Mouse (Mus musculus): ENCODE measurements around the gene Nf2. TPM values are rescaled to one million over a fixed set of nuclear protein-coding genes. Genes with fewer than 3 reads are reported as not detected.

Nf2 gene
- polyA plus RNA-seq, 1 experiment from 2014 or later = 73.3 TPM

DNA sequence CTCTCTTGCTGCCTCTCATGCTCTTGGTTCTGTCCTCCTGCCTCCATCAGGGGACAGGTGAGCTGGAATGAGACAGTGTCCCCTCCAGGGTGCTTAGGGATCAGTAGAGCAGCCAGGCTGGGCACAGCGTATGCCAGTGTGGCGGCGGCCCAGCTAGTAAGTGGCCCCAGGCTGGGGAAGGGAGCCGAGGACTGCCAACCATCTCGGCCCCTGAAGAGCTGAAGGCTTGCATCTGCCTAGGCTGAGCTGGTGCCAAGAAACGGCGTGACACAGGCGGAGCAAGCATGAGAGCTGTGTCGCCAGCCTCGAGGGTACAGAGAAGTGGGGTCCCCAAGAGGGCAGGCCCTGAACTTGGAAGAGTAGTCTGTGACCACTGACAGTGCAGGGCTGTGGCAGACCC, 111.7 kb downstream of the Nf2 start:
- Histone ChIP-seq H3K27me3 (peaks cover 15% of the 10 kb centered on the region), H3K27ac (no peak overlapping the region), H3K9me3 (no peaks in the 10 kb centered on the region), H3K4me1 (no peaks in the 10 kb centered on the region), H3K4me3 (no peak overlapping the region), H3K4me2 (replicated peaks) (no peak overlapping the region), H3K9ac (no peak overlapping the region), H3K36me3 (0 out of 2 replicates have a peak, but pooled peaks cover 5% of the 10 kb centered on the region)
- ATAC-seq (ENCODE audit: insufficient number of reproducible peaks, insufficient read depth, low FRiP score, low TSS enrichment) = no peak
- 75% methylated on average over 10 of the region's 10 CpGs for WGBS

DNA sequence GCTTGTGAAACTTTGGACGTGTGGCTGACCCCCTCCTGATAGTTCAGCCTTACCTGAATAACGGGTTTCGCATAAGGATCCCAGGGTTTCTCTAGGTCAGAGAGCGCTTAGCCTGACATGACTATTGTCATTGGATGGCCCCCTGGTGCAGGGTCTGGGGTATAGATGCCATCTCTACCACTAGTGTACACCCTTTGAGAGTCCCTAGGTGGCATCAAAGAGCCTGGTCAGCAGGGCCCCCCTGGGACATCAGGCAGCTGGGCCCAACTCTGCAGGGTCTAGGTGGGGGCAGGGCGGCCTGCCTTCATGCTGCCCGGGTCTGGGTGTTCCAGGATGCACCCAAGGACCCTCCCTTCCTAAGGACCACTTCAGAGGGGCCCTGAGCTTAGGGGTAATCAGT, 113.0 kb downstream of the Nf2 start:
- Histone ChIP-seq H3K4me1 (no peaks in the 10 kb centered on the region), H3K27ac (no peak overlapping the region), H3K27me3 (peaks cover 8% of the 10 kb centered on the region; the same call in 1 of the 2 replicates), H3K4me2 (replicated peaks) (no peak overlapping the region), H3K9me3 (no peaks in the 10 kb centered on the region), H3K4me3 (no peak overlapping the region), H3K36me3 (0 out of 2 replicates have a peak, but pooled peaks cover 7% of the 10 kb centered on the region), H3K9ac (no peak overlapping the region)
- 36% methylated on average over 6 of the region's 6 CpGs for WGBS
- no peak for ATAC-seq (ENCODE audit: insufficient number of reproducible peaks, insufficient read depth, low FRiP score, low TSS enrichment)

DNA sequence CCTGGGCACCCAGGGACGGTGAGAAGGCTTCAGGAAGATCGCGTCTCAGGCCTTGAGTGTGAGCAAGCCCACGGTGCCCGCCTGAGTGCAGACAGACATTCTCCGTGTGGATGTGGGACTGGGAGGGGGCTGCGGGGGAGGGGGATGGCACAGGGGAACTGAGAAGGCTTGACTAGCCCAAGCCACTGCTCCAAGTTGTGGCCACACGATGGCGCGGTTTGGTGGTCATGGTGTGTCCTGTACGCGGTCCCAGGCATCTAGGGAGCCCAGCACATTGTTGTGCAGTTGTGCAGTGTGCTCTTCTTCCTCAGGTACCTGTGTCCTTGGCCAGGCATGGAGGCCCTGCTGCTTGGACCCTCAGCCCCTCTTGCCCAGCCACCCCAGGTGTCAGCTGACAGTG, 115.2 kb downstream of the Nf2 start:
- WGBS = 36% methylated on average over 12 of the region's 12 CpGs
- H3K4me1 ChIP-seq = peaks cover 8% of the 10 kb centered on the region; the same call in 1 of the 2 replicates
- no peak overlapping the region for H3K27ac ChIP-seq
- 0 out of 2 replicates have a peak, but pooled peaks cover 7% of the 10 kb centered on the region for H3K36me3 ChIP-seq
- H3K9me3 ChIP-seq = no peaks in the 10 kb centered on the region
- no peak overlapping the region for H3K4me3 ChIP-seq
- H3K4me2 ChIP-seq (replicated peaks) = no peak overlapping the region
- no peak overlapping the region for H3K9ac ChIP-seq
- peaks cover 5% of the 10 kb centered on the region; the same call in 1 of the 2 replicates for H3K27me3 ChIP-seq
- ATAC-seq (ENCODE audit: insufficient number of reproducible peaks, insufficient read depth, low FRiP score, low TSS enrichment) = no peak

DNA sequence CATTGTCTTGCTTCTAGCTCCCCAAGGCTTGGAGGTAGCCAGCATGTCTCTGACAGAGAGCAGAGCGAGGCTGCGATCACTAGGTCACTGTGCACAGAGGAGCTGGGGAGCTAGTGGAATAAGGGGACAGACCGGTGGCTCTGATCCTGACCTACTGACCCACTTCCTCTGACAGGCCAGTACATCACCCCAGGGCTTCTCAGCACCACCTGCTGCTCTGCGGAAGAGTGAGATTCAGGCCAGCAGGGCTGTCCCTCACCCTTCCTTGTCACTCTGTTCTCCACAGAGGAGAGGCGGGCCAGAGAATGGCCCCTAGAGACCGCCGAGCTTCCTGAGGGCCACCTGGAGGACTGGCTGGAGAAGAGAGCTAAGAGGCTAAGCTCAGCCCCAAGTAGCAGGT, 117.6 kb downstream of the Nf2 start:
- Histone ChIP-seq H3K27me3 (no peaks in the 10 kb centered on the region), H3K4me2 (replicated peaks) (no peak overlapping the region), H3K4me3 (no peak overlapping the region), H3K4me1 (peaks cover 8% of the 10 kb centered on the region; the same call in 1 of the 2 replicates), H3K27ac (no peak overlapping the region), H3K9me3 (no peaks in the 10 kb centered on the region), H3K36me3 (0 out of 2 replicates have a peak, but pooled peaks cover 3% of the 10 kb centered on the region), H3K9ac (no peak overlapping the region)
- ATAC-seq (ENCODE audit: insufficient number of reproducible peaks, insufficient read depth, low FRiP score, low TSS enrichment) = no peak
- 50% methylated on average over 7 of the region's 7 CpGs for WGBS

DNA sequence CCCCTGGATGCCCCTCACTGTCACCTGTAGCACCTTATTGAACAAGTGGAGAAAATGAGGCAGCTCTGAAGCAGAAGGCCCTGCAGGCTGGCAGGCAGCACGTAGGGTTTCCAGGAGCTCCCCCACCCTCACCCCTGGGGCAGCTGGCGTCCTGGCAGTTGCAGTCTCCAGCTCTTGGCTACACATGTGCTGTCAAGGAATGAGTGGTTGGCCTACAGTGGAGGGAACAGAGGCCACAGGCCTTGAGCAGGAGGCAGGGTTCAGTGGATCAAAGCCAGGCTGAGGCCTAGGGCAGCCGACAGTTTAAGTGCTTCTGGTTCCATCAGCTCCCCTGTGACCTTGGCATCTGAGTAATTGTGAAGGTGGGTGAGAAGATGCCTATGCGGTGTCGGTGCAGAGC, 118.4 kb downstream of the Nf2 start:
- Histone ChIP-seq H3K9me3 (no peaks in the 10 kb centered on the region), H3K27ac (no peak overlapping the region), H3K9ac (no peak overlapping the region), H3K4me3 (no peak overlapping the region), H3K4me2 (replicated peaks) (no peak overlapping the region), H3K36me3 (peaks cover 9% of the 10 kb centered on the region; the same call in 1 of the 2 replicates), H3K27me3 (no peaks in the 10 kb centered on the region), H3K4me1 (peaks cover 8% of the 10 kb centered on the region; the same call in 1 of the 2 replicates)
- WGBS = 72% methylated on average over 5 of the region's 5 CpGs
- no peak for ATAC-seq (ENCODE audit: insufficient number of reproducible peaks, insufficient read depth, low FRiP score, low TSS enrichment)

DNA sequence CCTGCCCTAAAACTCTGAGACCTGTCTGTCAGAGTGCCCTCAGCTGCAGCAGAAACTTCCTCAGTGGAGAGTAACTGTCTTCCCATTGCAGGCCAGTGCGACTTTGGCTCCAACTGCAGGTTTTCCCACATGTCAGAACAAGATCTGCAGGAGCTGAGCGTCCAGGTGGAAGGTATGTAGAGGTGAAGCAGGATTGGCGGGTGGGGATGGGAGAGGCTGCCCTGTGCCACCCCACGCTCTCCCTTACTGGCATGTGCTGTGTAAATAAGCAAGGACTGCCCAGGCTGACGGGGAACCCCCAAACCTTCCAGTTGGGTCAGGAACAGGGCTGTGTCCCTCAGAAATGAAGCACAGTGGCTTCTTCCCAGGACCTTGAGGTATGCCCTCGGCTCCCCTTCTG, 119.2 kb downstream of the Nf2 start:
- no peak for ATAC-seq (ENCODE audit: insufficient number of reproducible peaks, insufficient read depth, low FRiP score, low TSS enrichment)
- Histone ChIP-seq H3K27me3 (no peaks in the 10 kb centered on the region), H3K27ac (no peak overlapping the region), H3K4me3 (no peak overlapping the region), H3K9ac (no peak overlapping the region), H3K36me3 (peaks cover 9% of the 10 kb centered on the region; the same call in 1 of the 2 replicates), H3K4me1 (peaks cover 8% of the 10 kb centered on the region; the same call in 1 of the 2 replicates), H3K9me3 (no peaks in the 10 kb centered on the region), H3K4me2 (replicated peaks) (no peak overlapping the region)
- WGBS = 74% methylated on average over 6 of the region's 6 CpGs

DNA sequence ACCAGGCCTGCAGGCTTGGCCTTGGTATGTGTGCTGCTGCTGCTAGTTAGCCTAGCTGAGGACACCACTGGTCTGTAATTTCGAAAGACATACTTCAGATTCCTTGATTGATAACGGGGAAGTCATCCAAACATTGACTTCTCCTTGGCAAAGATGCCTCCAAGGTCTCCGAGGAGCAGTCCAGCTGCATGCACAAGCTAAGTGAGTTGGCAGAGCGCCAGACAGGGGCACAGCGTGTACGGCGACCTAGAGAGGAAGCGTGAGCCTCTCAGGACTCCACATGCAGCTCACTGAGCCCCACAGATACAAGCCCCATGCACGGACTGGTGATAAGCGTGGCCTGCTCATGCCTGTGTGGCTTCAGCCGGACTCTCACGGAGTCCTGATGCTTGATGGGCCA, 119.7 kb downstream of the Nf2 start:
- 65% methylated on average over 12 of the region's 12 CpGs for WGBS
- Histone ChIP-seq H3K27ac (no peak overlapping the region), H3K4me1 (peaks cover 8% of the 10 kb centered on the region; the same call in 1 of the 2 replicates), H3K4me3 (no peak overlapping the region), H3K9me3 (no peaks in the 10 kb centered on the region), H3K27me3 (no peaks in the 10 kb centered on the region), H3K36me3 (peaks cover 14% of the 10 kb centered on the region), H3K4me2 (replicated peaks) (no peak overlapping the region), H3K9ac (no peak overlapping the region)
- no peak for ATAC-seq (ENCODE audit: insufficient number of reproducible peaks, insufficient read depth, low FRiP score, low TSS enrichment)

DNA sequence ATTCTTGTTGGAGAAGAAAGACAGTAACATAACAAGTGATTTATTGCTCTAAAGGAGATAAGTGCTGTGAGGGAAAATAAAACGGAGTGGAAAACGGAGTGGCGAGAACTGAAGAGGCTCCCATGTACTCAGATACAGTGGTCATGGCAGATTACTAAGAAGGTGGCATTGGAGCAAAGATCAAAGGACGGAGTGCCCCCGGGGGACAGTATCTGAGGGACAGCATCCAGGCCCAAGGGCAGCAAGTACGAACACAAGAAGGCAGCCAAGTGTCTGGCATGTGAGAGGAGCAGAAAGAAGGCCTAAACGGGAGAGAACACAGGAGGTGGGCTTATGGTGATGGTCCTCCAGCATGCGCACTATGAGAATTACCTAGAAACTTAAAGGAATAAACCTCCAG, 127.6 kb downstream of the Nf2 start:
- no peaks in the 10 kb centered on the region for H3K27me3 ChIP-seq
- no peak overlapping the region for H3K4me2 ChIP-seq (replicated peaks)
- WGBS = 85% methylated on average over 8 of the region's 8 CpGs
- H3K36me3 ChIP-seq = peaks cover 33% of the 10 kb centered on the region
- no peaks in the 10 kb centered on the region for H3K9me3 ChIP-seq
- no peak for ATAC-seq (ENCODE audit: insufficient number of reproducible peaks, insufficient read depth, low FRiP score, low TSS enrichment)
- H3K9ac ChIP-seq = no peak overlapping the region
- no peak overlapping the region for H3K27ac ChIP-seq
- H3K4me1 ChIP-seq = 0 out of 2 replicates have a peak, but pooled peaks cover 8% of the 10 kb centered on the region
- H3K4me3 ChIP-seq = no peak overlapping the region

DNA sequence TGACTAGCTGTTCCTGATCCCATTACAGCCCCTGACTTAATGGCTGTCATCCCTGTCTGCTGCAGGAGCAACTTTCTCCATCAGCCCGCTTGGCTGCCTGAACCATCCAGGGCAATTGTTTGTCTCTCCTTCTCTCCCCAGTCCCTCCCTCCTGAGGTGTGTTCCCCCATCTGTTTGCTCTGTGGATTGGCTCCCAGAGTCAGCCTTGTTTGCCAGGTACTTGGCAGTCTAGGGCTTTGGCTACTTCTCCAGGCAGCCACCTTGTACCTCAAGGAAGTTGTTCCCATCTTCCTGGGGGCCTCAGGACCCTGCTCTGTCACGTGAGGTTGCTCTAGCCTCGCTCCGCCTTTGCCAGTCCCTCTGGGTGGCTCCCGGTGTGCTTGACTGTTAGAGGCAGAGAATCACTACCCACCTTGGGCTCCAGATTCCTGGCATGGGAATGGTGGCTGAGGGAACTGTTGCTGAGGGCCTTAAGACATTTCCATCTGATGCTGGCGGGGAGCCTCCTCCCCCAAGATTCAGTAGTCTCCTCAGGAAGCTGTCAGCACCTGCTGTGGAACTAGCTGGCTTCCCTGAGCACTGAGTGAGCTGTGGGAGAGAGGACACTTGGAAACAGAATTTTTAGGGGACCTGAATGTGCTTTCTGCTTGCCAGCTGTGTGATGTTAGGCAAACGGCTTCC, 128.3 kb downstream of the Nf2 start:
- WGBS = 54% methylated on average over 7 of the region's 7 CpGs
- no peak overlapping the region for H3K27ac ChIP-seq
- no peaks in the 10 kb centered on the region for H3K9me3 ChIP-seq
- H3K4me3 ChIP-seq = no peak overlapping the region
- H3K27me3 ChIP-seq = no peaks in the 10 kb centered on the region
- ATAC-seq (ENCODE audit: insufficient number of reproducible peaks, insufficient read depth, low FRiP score, low TSS enrichment) = no peak
- no peak overlapping the region for H3K9ac ChIP-seq
- H3K4me2 ChIP-seq (replicated peaks) = no peak overlapping the region
- 0 out of 2 replicates have a peak, but pooled peaks cover 8% of the 10 kb centered on the region for H3K4me1 ChIP-seq
- peaks cover 26% of the 10 kb centered on the region for H3K36me3 ChIP-seq

DNA sequence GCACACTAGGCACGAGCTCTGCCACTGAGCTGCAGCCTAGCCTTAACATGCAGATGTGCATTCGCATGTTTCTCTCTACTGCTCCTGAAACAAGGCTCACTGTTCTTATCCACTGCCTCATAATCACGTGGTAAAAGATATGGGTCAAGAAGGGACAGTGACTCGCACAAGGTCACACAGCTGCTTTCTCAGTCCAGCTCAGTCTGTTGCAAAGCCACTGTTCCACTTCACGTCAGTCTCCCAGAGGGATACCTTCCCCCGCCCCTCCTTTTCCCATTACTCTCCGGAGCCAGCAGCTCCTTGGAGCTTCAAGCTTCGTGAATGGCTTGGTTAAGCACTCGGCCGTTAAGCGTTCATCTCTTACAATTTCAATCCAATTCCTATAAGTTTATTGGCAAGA, 128.9 kb downstream of the Nf2 start:
- 70% methylated on average over 11 of the region's 11 CpGs for WGBS
- ATAC-seq (ENCODE audit: insufficient number of reproducible peaks, insufficient read depth, low FRiP score, low TSS enrichment) = no peak
- Histone ChIP-seq H3K9me3 (no peaks in the 10 kb centered on the region), H3K4me2 (replicated peaks) (no peak overlapping the region), H3K27me3 (no peaks in the 10 kb centered on the region), H3K4me3 (no peak overlapping the region), H3K27ac (no peak overlapping the region), H3K4me1 (0 out of 2 replicates have a peak, but pooled peaks cover 8% of the 10 kb centered on the region), H3K36me3 (peaks cover 26% of the 10 kb centered on the region), H3K9ac (no peak overlapping the region)

DNA sequence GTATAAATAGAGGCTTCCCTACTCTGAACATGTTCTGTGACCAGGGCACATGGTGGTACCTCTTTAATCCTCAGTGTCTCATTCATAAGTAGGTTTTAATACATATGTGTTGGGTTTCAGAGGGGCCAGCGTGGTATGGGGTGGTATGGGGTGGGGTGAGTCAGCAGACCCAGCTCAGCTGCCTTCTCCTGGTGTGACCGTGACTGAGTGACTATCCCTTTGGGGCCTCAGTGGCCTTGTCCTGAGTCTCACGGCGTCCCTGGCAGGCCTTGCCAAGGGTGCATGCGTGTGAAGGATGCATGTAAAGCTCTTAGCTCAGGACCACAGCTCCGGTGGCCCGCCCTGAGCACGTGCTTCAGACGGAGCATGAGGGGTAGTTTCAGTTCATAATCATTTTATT, 129.4 kb downstream of the Nf2 start:
- Histone ChIP-seq H3K27ac (no peak overlapping the region), H3K4me1 (0 out of 2 replicates have a peak, but pooled peaks cover 8% of the 10 kb centered on the region), H3K9ac (no peak overlapping the region), H3K9me3 (no peaks in the 10 kb centered on the region), H3K27me3 (no peaks in the 10 kb centered on the region), H3K4me2 (replicated peaks) (no peak overlapping the region), H3K36me3 (peaks cover 25% of the 10 kb centered on the region), H3K4me3 (no peak overlapping the region)
- WGBS = 94% methylated on average over 9 of the region's 9 CpGs
- ATAC-seq (ENCODE audit: insufficient number of reproducible peaks, insufficient read depth, low FRiP score, low TSS enrichment) = no peak

DNA sequence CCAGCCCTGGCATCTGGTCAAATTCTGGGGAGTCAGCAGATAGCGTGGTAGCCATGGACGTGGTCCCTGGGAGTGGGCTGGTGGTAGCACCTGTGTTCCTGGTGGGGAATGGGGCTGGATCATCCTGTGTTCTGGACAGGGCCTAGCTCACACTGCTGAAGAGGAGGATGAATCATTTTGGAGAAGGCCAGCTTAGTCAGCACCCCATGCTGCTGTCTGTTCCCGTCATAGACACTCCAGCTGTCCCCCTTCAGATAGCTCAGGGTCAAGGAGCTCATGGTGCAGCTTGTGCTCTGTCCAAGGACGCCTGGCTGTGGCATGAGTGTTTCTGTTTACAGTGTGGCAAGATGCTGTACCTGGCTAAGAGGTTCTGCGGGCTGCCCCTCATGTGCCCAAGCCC, 130.8 kb downstream of the Nf2 start:
- Histone ChIP-seq H3K9me3 (no peaks in the 10 kb centered on the region), H3K4me2 (replicated peaks) (no peak overlapping the region), H3K27me3 (no peaks in the 10 kb centered on the region), H3K36me3 (peaks cover 11% of the 10 kb centered on the region; the same call in 1 of the 2 replicates), H3K4me1 (0 out of 2 replicates have a peak, but pooled peaks cover 8% of the 10 kb centered on the region), H3K9ac (no peak overlapping the region), H3K4me3 (no peak overlapping the region), H3K27ac (no peak overlapping the region)
- ATAC-seq (ENCODE audit: insufficient number of reproducible peaks, insufficient read depth, low FRiP score, low TSS enrichment) = no peak
- 82% methylated on average over 5 of the region's 5 CpGs for WGBS
